Mouse (Mus musculus) CD4-positive helper T cell, adult 2 months (primary cell): ENCODE data around the gene Tbl3.
"Not testable (repeated sequence)": the region's sequence is repeated elsewhere in the genome, so short reads cannot be mapped to it uniquely, and the experiment has no call there.

Source experiments
- DNase-seq: peaks from one replicate; pipeline ENCODE4 v3.0.0-alpha.2; 2012; ENCODE audit warnings: low read depth, missing footprints, low spot score

Tbl3 gene

GRCm38 (mm10) chr17:24696011-24696697 lies 11.3 kb downstream of the Tbl3 start, which contains the start of the genes Gfer and Noxo1:
Gene Gfer (minus strand): TSS chr17:24696156.
Gene Noxo1 (plus strand): TSS chr17:24696234.
- DNase-seq, result peak; percentile 91

GRCm38 (mm10) chr17:24695326-24696010 lies 12.0 kb downstream of the Tbl3 start:
- DNase-seq, result no peak

GRCm38 (mm10) chr17:24692385-24692784 lies 15.1 kb downstream of the Tbl3 start:
- no peak for DNase-seq

- DNase-seq, result no peak
Observed at GRCm38 (mm10) chr17:24689251-24690081, 18.0 kb downstream of the Tbl3 start, which contains the start of gene Syngr3. Gene Syngr3 (minus strand): TSS chr17:24689955.

- DNase-seq, result no peak
Observed at GRCm38 (mm10) chr17:24687599-24687998, 19.9 kb downstream of the Tbl3 start.

- peak; percentile 84 for DNase-seq
Observed at GRCm38 (mm10) chr17:24687146-24687595, 20.3 kb downstream of the Tbl3 start.

- peak; percentile 66 for DNase-seq
Observed at GRCm38 (mm10) chr17:24686514-24686913, 20.9 kb downstream of the Tbl3 start.

- DNase-seq, result no peak
Observed at GRCm38 (mm10) chr17:24677500-24678080, 29.9 kb downstream of the Tbl3 start.

GRCm38 (mm10) chr17:24676877-24677276 lies 30.6 kb downstream of the Tbl3 start:
- DNase-seq, result no peak

- DNase-seq, result peak; percentile 79
Observed at GRCm38 (mm10) chr17:24676187-24676586, 31.3 kb downstream of the Tbl3 start.

- no peak for DNase-seq
Observed at GRCm38 (mm10) chr17:24674277-24674676, 33.2 kb downstream of the Tbl3 start.

GRCm38 (mm10) chr17:24672141-24672540 lies 35.3 kb downstream of the Tbl3 start:
- DNase-seq, result no peak

GRCm38 (mm10) chr17:24671346-24671745 lies 36.1 kb downstream of the Tbl3 start:
- DNase-seq, result no peak

- DNase-seq, result no peak
Observed at GRCm38 (mm10) chr17:24670246-24670844, 37.1 kb downstream of the Tbl3 start.

- peak; percentile 96 for DNase-seq
Observed at GRCm38 (mm10) chr17:24669545-24670245, 37.8 kb downstream of the Tbl3 start, which contains the start of gene Zfp598. Gene Zfp598 (plus strand): TSS chr17:24669687.

- not testable (repeated sequence) for DNase-seq
Observed at GRCm38 (mm10) chr17:24669214-24669544, 38.3 kb downstream of the Tbl3 start.

- DNase-seq, result peak; percentile 78
Observed at GRCm38 (mm10) chr17:24667416-24667815, 40.0 kb downstream of the Tbl3 start.

- not testable (repeated sequence) for DNase-seq
Observed at GRCm38 (mm10) chr17:24667011-24667410, 40.4 kb downstream of the Tbl3 start.

GRCm38 (mm10) chr17:24658017-24658758 lies 49.3 kb downstream of the Tbl3 start, which contains the start of gene Npw:
Gene Npw (minus strand): TSS chr17:24658457.
- peak; percentile 24 for DNase-seq

GRCm38 (mm10) chr17:24654969-24655368 lies 52.5 kb downstream of the Tbl3 start:
- no peak for DNase-seq
